Mouse (Mus musculus) intestine, postnatal 0 days (tissue): ENCODE data around the gene Ranbp2. TPM values are rescaled to one million over a fixed set of nuclear protein-coding genes. Genes with fewer than 3 reads are reported as not detected.

Experiments used
- ATAC-seq: fragments of 200-750 bp; cut with Nextera tagmentation; 2 replicates; pipeline ENCODE4 v1.8.0; 2017; ENCODE audit warnings: mild to moderate bottlenecking, moderate TSS enrichment, moderate library complexity
- H3K27ac ChIP-seq: fragments of 300-500 bp; sonication (generic); 2 replicates; pipeline ENCODE4 v1.5.1; 2014; ENCODE audit warnings: mild to moderate bottlenecking, low read depth, low read length, moderate library complexity
- H3K27me3 ChIP-seq: fragments of 300-500 bp; sonication (generic); replicated peaks from 2 replicates; pipeline ENCODE4 v1.6.1; 2014; ENCODE audit warnings: low read length, mixed read lengths; ENCODE audit not compliant: control insufficient read depth, insufficient read depth
- H3K36me3 ChIP-seq: fragments of 300-500 bp; sonication (generic); 2 replicates; pipeline ENCODE4 v1.6.1; 2014; ENCODE audit warnings: mild to moderate bottlenecking, moderate library complexity; ENCODE audit not compliant: control insufficient read depth, insufficient read depth
- H3K4me1 ChIP-seq: fragments of 300-500 bp; sonication (generic); replicated peaks from 2 replicates; pipeline ENCODE4 v1.6.1; 2014; ENCODE audit warnings: antibody characterized with exemption, low read length, mixed read lengths; ENCODE audit not compliant: control insufficient read depth, insufficient read depth
- H3K4me2 ChIP-seq: fragments of 300-500 bp; sonication (generic); replicated peaks from 2 replicates; pipeline ENCODE4 v1.6.1; 2014; ENCODE audit warnings: low read depth, mild to moderate bottlenecking, moderate library complexity
- H3K4me3 ChIP-seq: fragments of 300-500 bp; sonication (generic); 2 replicates; pipeline ENCODE4 v1.5.1; 2014; ENCODE audit warnings: low read depth, low read length
- H3K9ac ChIP-seq: fragments of 300-500 bp; sonication (generic); 2 replicates; pipeline ENCODE4 v1.6.1; 2014; ENCODE audit warnings: mild to moderate bottlenecking, low read depth, low read length
- H3K9me3 ChIP-seq: fragments of 300-500 bp; sonication (generic); 2 replicates; pipeline ENCODE4 v1.6.1; 2016; ENCODE audit warnings: mixed run types; ENCODE audit not compliant: control insufficient read depth
- CTCF ChIP-seq: sonication (generic); IDR thresholded peaks from 2 replicates; pipeline ENCODE4 v1.5.1; 2016; ENCODE audit warnings: low read depth, mild to moderate bottlenecking, control low read depth, antibody characterized with exemption, moderate library complexity
- WGBS: fragments of 180-500 bp; shearing (Covaris S2); extraction: QIAGEN DNeasy Blood & Tissue Kit; methylation state at CpG from one replicate; pipeline ENCODE4 v1.1.7; 2014; 5-methylcytosine and 5-hydroxymethylcytosine counted together
- polyA plus RNA-seq: library from polyadenylated mRNA; unstranded; fragments of >200 nt; fragmentation: Nextera tagmentation; extraction: Ambion mirVana; gene quantifications from 2 replicates; pipeline ENCODE4 v1.2.1, GENCODE M21; 2015

The Ranbp2 gene
- polyA plus RNA-seq, 1 experiment from 2014 or later = 8.0 TPM

DNA sequence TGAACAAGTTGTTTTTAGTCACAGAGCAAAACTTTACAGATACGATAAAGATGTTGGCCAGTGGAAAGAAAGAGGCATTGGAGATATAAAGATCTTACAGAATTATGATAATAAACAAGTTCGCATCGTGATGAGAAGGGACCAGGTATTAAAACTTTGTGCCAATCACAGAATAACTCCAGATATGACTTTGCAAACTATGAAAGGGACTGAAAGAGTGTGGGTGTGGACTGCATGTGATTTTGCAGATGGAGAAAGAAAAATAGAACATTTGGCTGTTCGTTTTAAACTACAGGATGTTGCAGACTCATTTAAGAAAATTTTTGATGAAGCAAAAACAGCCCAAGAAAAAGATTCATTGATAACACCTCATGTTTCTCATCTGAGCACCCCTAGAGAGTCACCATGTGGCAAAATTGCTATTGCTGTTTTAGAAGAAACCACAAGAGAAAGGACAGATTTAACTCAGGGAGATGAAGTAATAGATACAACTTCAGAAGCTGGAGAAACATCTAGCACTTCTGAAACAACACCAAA, 33.3 kb downstream of the Ranbp2 start:
- WGBS = 94% methylated on average over 4 of the region's 4 CpGs
- no peak overlapping the region for H3K4me3 ChIP-seq
- H3K27ac ChIP-seq = no peak overlapping the region
- ATAC-seq = no peak
- H3K9ac ChIP-seq = no peak overlapping the region
- H3K27me3 ChIP-seq = no peaks in the 10 kb centered on the region
- H3K36me3 ChIP-seq = peaks cover 65% of the 10 kb centered on the region
- no peaks in the 10 kb centered on the region for H3K9me3 ChIP-seq
- H3K4me1 ChIP-seq = no peaks in the 10 kb centered on the region
- H3K4me2 ChIP-seq = no peak overlapping the region
- no peak for TF ChIP-seq CTCF

DNA sequence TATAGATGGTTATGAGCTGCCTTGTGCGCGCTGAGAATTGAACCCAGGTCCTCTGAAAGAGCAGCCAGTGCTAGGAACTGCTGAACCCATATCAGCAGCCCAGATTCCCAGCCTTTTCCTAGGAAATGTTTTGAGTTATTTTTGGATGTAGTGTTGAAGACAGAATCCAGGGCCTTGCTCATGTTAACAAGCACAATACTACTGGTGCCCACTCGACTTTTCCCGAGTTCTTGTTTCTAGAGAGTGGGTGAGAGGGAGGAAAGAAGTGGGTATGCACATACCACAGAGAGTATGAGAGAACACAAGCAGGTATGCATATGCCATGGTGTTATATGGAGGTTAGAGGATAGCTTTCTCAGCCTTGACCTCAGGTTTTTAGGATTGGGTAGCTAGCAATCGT, 44.3 kb downstream of the Ranbp2 start:
- no peak for ATAC-seq
- Histone ChIP-seq H3K9ac (no peak overlapping the region), H3K4me1 (no peaks in the 10 kb centered on the region), H3K36me3 (peaks cover 43% of the 10 kb centered on the region), H3K9me3 (no peaks in the 10 kb centered on the region), H3K4me2 (no peak overlapping the region), H3K27ac (no peak overlapping the region), H3K4me3 (no peak overlapping the region), H3K27me3 (no peaks in the 10 kb centered on the region)
- WGBS = 91% methylated on average over 5 of the region's 5 CpGs
- no peak for TF ChIP-seq CTCF

- Histone ChIP-seq H3K4me3 (no peak overlapping the region), H3K4me1 (0 out of 2 replicates have a peak, but pooled peaks cover 5% of the 10 kb centered on the region), H3K27ac (no peak overlapping the region), H3K27me3 (no peaks in the 10 kb centered on the region), H3K36me3 (peaks cover 32% of the 10 kb centered on the region), H3K9me3 (no peaks in the 10 kb centered on the region), H3K4me2 (no peak overlapping the region), H3K9ac (no peak overlapping the region)
- WGBS = 84% methylated on average over 2 of the region's 2 CpGs
- TF ChIP-seq CTCF = peak; percentile 46; the same call in 1 of the 2 replicates
- ATAC-seq = no peak
These were observed 48.9 kb downstream of the Ranbp2 start for GRCm38 (mm10) chr10:58495637-58496036.

- Histone ChIP-seq H3K4me2 (peak overlapping the region; percentile 64), H3K36me3 (peaks cover 21% of the 10 kb centered on the region), H3K4me1 (0 out of 2 replicates have a peak, but pooled peaks cover 5% of the 10 kb centered on the region), H3K4me3 (no peak overlapping the region; the same call in 1 of the 2 replicates), H3K27me3 (no peaks in the 10 kb centered on the region), H3K9ac (no peak overlapping the region), H3K9me3 (no peaks in the 10 kb centered on the region), H3K27ac (peak overlapping the region; percentile 79; the same call in 1 of the 2 replicates)
- no peak for TF ChIP-seq CTCF
- ATAC-seq = no peak
These were observed 50.0 kb downstream of the Ranbp2 start for GRCm38 (mm10) chr10:58496732-58497131.

DNA sequence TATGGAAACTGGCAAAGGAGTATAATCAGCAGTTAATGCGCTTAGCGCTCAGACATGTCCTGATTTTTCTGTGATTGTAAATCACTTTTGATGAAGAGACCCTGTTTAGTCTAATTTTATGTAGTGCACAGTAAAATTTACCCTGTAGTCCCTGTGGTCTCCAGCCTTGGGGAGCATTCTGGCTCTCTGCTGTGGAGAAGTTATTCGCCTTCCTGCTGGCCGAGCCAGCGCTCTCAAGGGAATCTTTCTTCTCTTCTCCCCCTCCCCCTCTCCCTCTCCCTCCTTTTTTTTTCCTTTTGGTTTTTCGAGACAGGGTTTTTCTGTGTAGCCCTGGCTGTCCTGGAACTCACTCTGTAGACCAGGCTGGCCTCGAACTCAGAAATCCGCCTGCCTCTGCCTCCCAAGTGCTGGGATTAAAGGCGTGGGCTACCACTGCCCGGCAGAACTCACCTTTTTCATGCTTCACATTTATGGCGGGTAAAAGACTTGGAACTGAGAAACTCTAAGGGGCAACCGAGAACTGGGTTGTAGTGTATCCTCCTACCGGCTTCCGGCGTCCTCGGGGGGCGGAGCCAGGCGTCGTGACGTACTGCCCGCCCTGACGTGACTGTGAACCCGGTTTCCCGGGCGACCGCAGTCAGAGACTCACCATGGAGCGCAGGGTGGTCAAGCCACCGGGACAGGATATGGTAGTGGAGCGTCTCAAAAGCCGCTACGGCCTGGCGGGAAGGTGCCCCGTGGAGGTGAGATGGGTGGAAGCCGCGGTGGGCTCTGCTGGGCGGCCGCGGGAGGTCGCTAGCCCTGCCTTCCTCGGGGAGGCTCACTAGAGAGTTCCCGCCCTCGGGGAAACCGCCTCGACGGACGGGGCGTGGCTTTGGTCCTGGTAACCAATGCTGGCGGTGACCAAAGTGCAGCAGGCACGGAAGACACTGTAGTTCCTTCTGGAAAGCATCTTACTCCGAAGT, 50.9 kb downstream of the Ranbp2 start, which contains the start of gene Ccdc138:
TSS of gene Ccdc138 (plus strand) at position 629 of the 965 bp plus-strand sequence.
- H3K4me2 ChIP-seq = peak within 1 kb of the TSS; percentile 64
- H3K27me3 ChIP-seq = no peaks in the 10 kb centered on the region
- 0 out of 2 replicates have a peak, but pooled peaks cover 5% of the 10 kb centered on the region for H3K4me1 ChIP-seq
- H3K27ac ChIP-seq = peak within 1 kb of the TSS; percentile 79
- TF ChIP-seq CTCF = peak; percentile 72
- peaks cover 14% of the 10 kb centered on the region; the same call in 1 of the 2 replicates for H3K36me3 ChIP-seq
- ATAC-seq = peak; percentile 99
- H3K9ac ChIP-seq = peak within 1 kb of the TSS; percentile 48
- under 1% methylated on average over 50 of the region's 50 CpGs for WGBS
- H3K9me3 ChIP-seq = no peaks in the 10 kb centered on the region
- H3K4me3 ChIP-seq = peak within 1 kb of the TSS; percentile 81

- 50% methylated on average over 2 of the region's 2 CpGs for WGBS
- no peaks in the 10 kb centered on the region for H3K9me3 ChIP-seq
- no peaks in the 10 kb centered on the region for H3K27me3 ChIP-seq
- no peak for ATAC-seq
- peak overlapping the region; percentile 81 for H3K4me3 ChIP-seq
- H3K27ac ChIP-seq = peak overlapping the region; percentile 79; the same call in 1 of the 2 replicates
- peak overlapping the region; percentile 48; the same call in 1 of the 2 replicates for H3K9ac ChIP-seq
- TF ChIP-seq CTCF = no peak
- peak overlapping the region; percentile 64 for H3K4me2 ChIP-seq
- 0 out of 2 replicates have a peak, but pooled peaks cover 5% of the 10 kb centered on the region for H3K4me1 ChIP-seq
- peaks cover 7% of the 10 kb centered on the region; the same call in 1 of the 2 replicates for H3K36me3 ChIP-seq
These were observed 51.8 kb downstream of the Ranbp2 start for GRCm38 (mm10) chr10:58498516-58498915.
